Mouse (Mus musculus): ENCODE measurements around the gene Gdi1. TPM values are rescaled to one million over a fixed set of nuclear protein-coding genes. Genes with fewer than 3 reads are reported as not detected.

Gene Gdi1
- total and polyA plus RNA-seq, 2 experiments from 2014 or later: 365 to 814 TPM

GRCm38 (mm10) chrX:74293431-74293830 lies 11.4 kb upstream of the Gdi1 start:
- TF ChIP-seq CTCF (IDR thresholded peaks at IDR 0.05; ENCODE audit: low read depth): no peak
- no peak overlapping the region for H3K27ac ChIP-seq
- 80% methylated on average over 4 of the region's 4 CpGs for WGBS

GRCm38 (mm10) chrX:74296538-74297448 lies 8.0 kb upstream of the Gdi1 start, which contains the start of gene Atp6ap1:
TSS of gene Atp6ap1 (plus strand) at chrX:74297097.
- Histone ChIP-seq H3K9me3 (ENCODE audit: low read length) (no peaks in the 10 kb centered on the region), H3K4me2 (ENCODE audit: low read depth, low read length) (peak within 1 kb of the TSS; percentile 66), H3K27ac (peak within 1 kb of the TSS; percentile 81), H3K27me3 (ENCODE audit: insufficient read depth, low read length) (no peaks in the 10 kb centered on the region), H3K36me3 (ENCODE audit: insufficient read depth, low read length) (0 out of 2 replicates have a peak, but pooled peaks cover 10% of the 10 kb centered on the region), H3K9ac (replicated peaks; ENCODE audit: low read length) (peak within 1 kb of the TSS; percentile 74), H3K4me1 (ENCODE audit: insufficient read depth, low read length) (no peaks in the 10 kb centered on the region), H3K4me3 (ENCODE audit: low read length) (peak within 1 kb of the TSS; percentile 62)
- ATAC-seq (peak; percentile 99), DNase-seq (ENCODE audit: low spot score) (peak; percentile 96)
- 26% methylated on average over 37 of the region's 37 CpGs for WGBS
- no peak for TF ChIP-seq CTCF (IDR thresholded peaks at IDR 0.05; ENCODE audit: low read depth)

More at GRCm38 (mm10) chrX:74293431-74293830, 11.4 kb upstream of the Gdi1 start:
- Histone ChIP-seq H3K27me3 (ENCODE audit: insufficient read depth, low read length) (no peaks in the 10 kb centered on the region), H3K9me3 (ENCODE audit: low read length) (no peaks in the 10 kb centered on the region), H3K4me2 (ENCODE audit: low read depth, low read length) (no peak overlapping the region), H3K4me1 (ENCODE audit: insufficient read depth, low read length) (no peaks in the 10 kb centered on the region), H3K36me3 (ENCODE audit: insufficient read depth, low read length) (no peaks in the 10 kb centered on the region), H3K4me3 (ENCODE audit: low read length) (no peak overlapping the region), H3K9ac (replicated peaks; ENCODE audit: low read length) (no peak overlapping the region)
- DNase-seq (ENCODE audit: low spot score) (no peak), ATAC-seq (no peak)

GRCm38 (mm10) chrX:74298348-74298747 lies 6.5 kb upstream of the Gdi1 start:
- H3K4me3 ChIP-seq (ENCODE audit: low read length): no peak overlapping the region
- H3K9ac ChIP-seq (replicated peaks; ENCODE audit: low read length): no peak overlapping the region
- H3K4me1 ChIP-seq (ENCODE audit: insufficient read depth, low read length): no peaks in the 10 kb centered on the region
- no peak for ATAC-seq
- H3K9me3 ChIP-seq (ENCODE audit: low read length): no peaks in the 10 kb centered on the region
- H3K27me3 ChIP-seq (ENCODE audit: insufficient read depth, low read length): no peaks in the 10 kb centered on the region
- no peak overlapping the region for H3K4me2 ChIP-seq (ENCODE audit: low read depth, low read length)
- no peak overlapping the region for H3K27ac ChIP-seq
- WGBS: 75% methylated on average over 1 of the region's 1 CpGs
- 0 out of 2 replicates have a peak, but pooled peaks cover 10% of the 10 kb centered on the region for H3K36me3 ChIP-seq (ENCODE audit: insufficient read depth, low read length)
- TF ChIP-seq CTCF (IDR thresholded peaks at IDR 0.05; ENCODE audit: low read depth): no peak
- DNase-seq (ENCODE audit: low spot score): no peak

GRCm38 (mm10) chrX:74299721-74300120 lies 5.1 kb upstream of the Gdi1 start:
- Histone ChIP-seq H3K9ac (replicated peaks; ENCODE audit: low read length) (no peak overlapping the region), H3K4me3 (ENCODE audit: low read length) (no peak overlapping the region), H3K4me1 (ENCODE audit: insufficient read depth, low read length) (no peaks in the 10 kb centered on the region), H3K27ac (no peak overlapping the region), H3K9me3 (ENCODE audit: low read length) (no peaks in the 10 kb centered on the region), H3K36me3 (ENCODE audit: insufficient read depth, low read length) (0 out of 2 replicates have a peak, but pooled peaks cover 10% of the 10 kb centered on the region), H3K27me3 (ENCODE audit: insufficient read depth, low read length) (no peaks in the 10 kb centered on the region), H3K4me2 (ENCODE audit: low read depth, low read length) (no peak overlapping the region)
- no peak for DNase-seq (ENCODE audit: low spot score)
- no peak for ATAC-seq
- WGBS: 77% methylated on average over 3 of the region's 3 CpGs
- TF ChIP-seq CTCF (IDR thresholded peaks at IDR 0.05; ENCODE audit: low read depth): no peak

GRCm38 (mm10) chrX:74312540-74313464 lies 8.0 kb downstream of the Gdi1 start, which contains the start of gene Fam50a:
TSS of gene Fam50a (plus strand) at chrX:74313033.
- Histone ChIP-seq H3K4me3 (ENCODE audit: low read length) (peak within 1 kb of the TSS; percentile 50), H3K4me1 (ENCODE audit: insufficient read depth, low read length) (no peaks in the 10 kb centered on the region), H3K9me3 (ENCODE audit: low read length) (no peaks in the 10 kb centered on the region), H3K36me3 (ENCODE audit: insufficient read depth, low read length) (peaks cover 9% of the 10 kb centered on the region; the same call in 1 of the 2 replicates), H3K4me2 (ENCODE audit: low read depth, low read length) (peak within 1 kb of the TSS; percentile 67), H3K27me3 (ENCODE audit: insufficient read depth, low read length) (no peaks in the 10 kb centered on the region), H3K9ac (replicated peaks; ENCODE audit: low read length) (peak within 1 kb of the TSS; percentile 67), H3K27ac (peak within 1 kb of the TSS; percentile 84)
- TF ChIP-seq CTCF (IDR thresholded peaks at IDR 0.05; ENCODE audit: low read depth): no peak
- 29% methylated on average over 59 of the region's 59 CpGs for WGBS
- peak; percentile 94 for DNase-seq (ENCODE audit: low spot score)
- ATAC-seq: peak; percentile 97

- Histone ChIP-seq H3K4me3 (ENCODE audit: low read length) (peak within 1 kb of the TSS; percentile 43), H3K4me2 (ENCODE audit: low read depth, low read length) (peak within 1 kb of the TSS; percentile 64), H3K36me3 (ENCODE audit: insufficient read depth, low read length) (no peaks in the 10 kb centered on the region), H3K9ac (replicated peaks; ENCODE audit: low read length) (peak within 1 kb of the TSS; percentile 51), H3K27ac (peak within 1 kb of the TSS; percentile 86), H3K4me1 (ENCODE audit: insufficient read depth, low read length) (peaks cover 10% of the 10 kb centered on the region; the same call in 1 of the 2 replicates), H3K27me3 (ENCODE audit: insufficient read depth, low read length) (no peaks in the 10 kb centered on the region), H3K9me3 (ENCODE audit: low read length) (no peaks in the 10 kb centered on the region)
- DNase-seq (ENCODE audit: low spot score) (peak; percentile 76), ATAC-seq (peak; percentile 94)
- no peak for TF ChIP-seq CTCF (IDR thresholded peaks at IDR 0.05; ENCODE audit: low read depth)
- WGBS: 35% methylated on average over 29 of the region's 30 CpGs
Observed at GRCm38 (mm10) chrX:74328725-74329161, 23.9 kb downstream of the Gdi1 start, which contains the start of gene Plxna3. TSS of gene Plxna3 (plus strand) at chrX:74329066.

All from hindbrain, postnatal 0 days (tissue).